Mouse (Mus musculus) heart, adult 18-20 months (tissue): ENCODE measurements around the gene Fam198a. TPM values are rescaled to one million over a fixed set of nuclear protein-coding genes. Genes with fewer than 3 reads are reported as not detected.
"Not testable (repeated sequence)": the region's sequence is repeated elsewhere in the genome, so short reads cannot be mapped to it uniquely, and the experiment has no call there.

Source experiments
- DNase-seq, 2 experiments: peaks; one replicate each; pipeline ENCODE4 v3.0.0; 2021 to 2022; ENCODE audit warnings: mixed read lengths in 1 of 2
- total RNA-seq, 2 experiments: library from RNA; stranded (reverse); gene quantifications; 2 replicates each; pipeline ENCODE4 v1.2.3; 2021

Fam198a gene
- total RNA-seq, 2 experiments from 2014 or later, result 0.26 to 0.47 TPM

DNA sequence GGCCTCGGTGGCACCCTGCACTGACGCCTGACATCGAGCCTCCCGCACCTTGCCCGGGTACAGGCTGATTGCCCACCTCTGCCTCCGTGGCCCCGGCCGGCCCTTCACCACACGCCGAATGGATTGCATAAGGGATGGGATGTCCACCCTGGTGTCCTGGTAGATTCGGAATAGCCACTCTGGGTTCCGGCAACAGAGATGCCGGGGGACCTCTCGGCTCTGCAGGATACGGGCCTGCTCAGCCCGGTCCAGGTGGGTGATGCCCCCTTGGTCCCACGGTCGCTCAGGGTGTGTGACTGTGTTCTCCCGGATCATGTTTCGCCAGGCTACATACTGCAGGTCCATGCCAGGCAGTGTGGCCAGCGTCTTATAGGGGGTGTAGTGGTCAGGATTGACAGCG, 31.4 kb downstream of the Fam198a start:
- no peak for DNase-seq

- DNase-seq, result no peak
Observed at GRCm38 (mm10) chr9:121982665-121983064, 31.9 kb downstream of the Fam198a start.

DNA sequence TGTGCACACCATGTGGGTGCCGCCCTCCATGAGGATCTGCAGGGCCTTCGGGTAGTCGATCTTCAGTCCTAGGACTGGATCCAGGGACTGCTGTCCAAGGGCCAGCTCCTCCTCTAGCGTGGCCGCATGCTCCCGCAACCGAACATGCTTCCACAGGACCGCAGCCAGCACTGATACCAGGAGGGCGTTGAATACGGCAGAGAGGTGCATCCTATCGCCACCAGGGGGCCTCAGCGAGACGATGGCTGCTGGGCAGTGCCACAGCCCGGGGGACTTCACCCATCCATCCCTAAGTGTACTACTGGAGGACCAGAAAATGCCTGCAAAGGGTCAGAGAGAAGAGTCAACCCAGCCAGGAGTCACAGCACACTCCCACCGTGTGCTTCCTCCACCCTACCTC, 32.7 kb downstream of the Fam198a start:
- DNase-seq, result peak; percentile 69 to 85

DNA sequence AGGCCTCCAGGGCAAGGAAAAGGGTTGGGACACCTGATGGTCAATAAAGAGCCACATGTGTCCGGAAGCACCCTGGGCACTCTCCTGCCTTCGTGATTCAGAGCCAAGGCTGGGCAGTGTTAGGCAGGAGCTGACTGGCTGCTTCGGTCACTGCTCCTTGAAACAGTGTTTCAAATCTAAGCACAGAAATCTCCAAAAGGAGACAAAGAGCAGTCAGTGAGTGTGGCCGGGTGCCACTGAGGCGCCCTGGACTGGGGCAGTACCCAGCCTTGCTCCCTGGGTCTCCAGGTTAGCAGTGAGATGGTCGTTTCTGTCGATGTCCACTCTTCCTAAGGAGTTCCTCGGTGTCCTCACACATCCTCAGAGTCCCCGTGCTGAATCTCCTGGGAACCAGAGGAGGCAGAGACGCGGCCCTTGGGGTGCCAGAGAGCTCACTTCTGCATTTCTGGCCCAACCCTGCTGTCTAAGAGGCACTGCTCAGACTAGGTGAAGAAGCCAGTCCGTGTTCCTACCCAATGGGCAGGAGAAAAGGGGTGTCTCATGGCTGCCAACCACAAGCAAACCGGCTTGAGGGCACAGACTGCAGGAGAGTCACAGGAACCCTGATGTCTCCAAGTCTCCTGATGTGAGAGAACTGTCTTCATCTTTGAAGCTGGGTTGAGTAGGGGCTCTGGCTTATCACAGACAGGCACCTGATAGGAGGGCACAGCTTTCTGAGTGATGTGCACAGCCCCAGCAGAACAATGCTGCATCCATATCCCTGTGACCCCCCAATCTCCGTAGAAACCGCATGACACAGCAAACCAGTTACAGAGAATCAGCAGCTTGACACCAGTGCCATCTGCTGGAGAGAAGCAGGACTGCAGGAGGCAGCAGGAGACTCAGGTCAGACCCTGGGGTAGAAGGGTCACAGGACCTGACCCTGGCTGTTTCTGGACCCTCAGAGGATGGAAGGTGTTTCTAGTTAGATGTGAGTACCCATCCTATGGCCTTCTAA, 34.0 kb downstream of the Fam198a start:
- DNase-seq, result peak; percentile 62 to 89

DNA sequence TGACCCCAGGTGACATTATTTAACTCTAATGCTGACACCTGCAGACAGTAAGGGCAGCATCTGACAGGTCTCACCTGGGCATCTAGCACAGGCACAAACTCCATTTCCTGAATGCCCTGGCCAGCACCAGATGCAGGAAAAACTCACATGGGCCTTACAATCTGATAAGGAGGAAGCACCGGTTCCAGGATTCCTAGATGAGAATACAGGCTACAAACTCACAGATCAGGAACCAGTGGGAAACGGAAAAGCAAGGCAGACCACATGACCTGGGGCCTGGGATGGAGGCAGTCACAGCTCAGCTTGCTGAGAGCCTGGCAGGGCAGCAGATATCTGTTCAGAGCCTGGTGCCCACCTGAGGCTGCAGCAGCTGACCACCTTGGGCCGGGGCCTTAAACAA, 38.1 kb downstream of the Fam198a start:
- no peak for DNase-seq

DNA sequence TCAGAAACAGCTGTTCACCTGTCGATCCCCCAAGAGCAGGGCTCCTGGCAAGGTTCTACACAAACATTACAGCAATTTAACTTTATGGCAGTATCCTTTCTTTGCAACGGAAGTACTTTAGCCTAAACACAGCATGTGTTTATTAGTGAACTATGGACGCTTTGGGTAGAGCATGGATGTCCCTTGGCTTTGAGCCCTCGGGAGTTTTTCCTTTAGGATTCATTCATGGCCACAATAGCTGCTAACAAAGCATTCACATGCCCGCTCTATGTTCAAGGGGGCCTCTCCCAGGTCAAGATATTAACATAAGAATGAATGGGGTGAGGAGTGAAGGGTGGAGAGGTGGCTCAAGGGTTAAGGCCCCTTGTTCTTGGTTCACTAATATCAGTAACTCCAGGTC, 38.7 kb downstream of the Fam198a start:
- DNase-seq, result no peak

DNA sequence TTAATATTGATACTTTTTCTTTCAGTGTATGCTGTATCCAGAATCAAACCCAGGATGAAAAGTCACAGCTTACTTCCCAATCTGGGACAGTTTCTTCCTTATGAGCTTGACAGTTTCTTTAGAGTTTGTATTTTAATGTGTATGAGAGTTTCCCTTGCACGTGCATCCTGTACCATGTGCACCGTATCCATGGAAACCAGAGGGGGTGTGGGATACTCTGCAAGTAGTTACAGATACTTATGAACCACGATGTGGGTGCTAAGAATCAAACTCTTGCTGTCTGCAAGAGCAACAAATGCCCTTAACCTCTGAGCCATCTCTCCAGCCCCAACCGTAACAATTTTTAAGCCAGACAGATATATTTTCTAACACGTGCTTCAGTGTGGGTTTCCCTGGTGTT, 40.3 kb downstream of the Fam198a start:
- DNase-seq, result no peak

GRCm38 (mm10) chr9:121993047-121993446, 42.3 kb downstream of the Fam198a start:
- no peak for DNase-seq

GRCm38 (mm10) chr9:121995077-121995476, 44.3 kb downstream of the Fam198a start:
- no peak for DNase-seq

GRCm38 (mm10) chr9:121995508-121996131, 44.8 kb downstream of the Fam198a start:
- peak; percentile 88 to 93 for DNase-seq

DNA sequence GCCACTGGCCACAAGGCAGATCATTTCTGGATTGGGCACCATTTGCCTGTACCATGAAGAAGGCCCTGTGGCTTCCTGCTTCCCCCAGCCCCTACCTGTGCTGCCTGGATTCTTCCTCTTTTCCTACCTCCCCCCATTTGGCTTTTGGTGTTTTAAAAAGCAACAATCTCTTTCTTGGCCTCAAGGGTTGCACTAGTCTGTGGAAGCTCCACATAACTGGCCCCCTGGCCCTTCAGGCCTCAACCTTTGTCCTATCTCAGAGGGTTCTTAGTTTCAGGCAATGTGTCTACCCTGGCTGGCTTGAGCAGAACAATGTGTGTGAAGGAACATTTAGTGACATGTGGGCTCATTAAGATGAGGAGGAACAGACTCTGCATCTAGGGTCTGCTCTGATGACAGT, 46.2 kb downstream of the Fam198a start, which contains the start of gene Pomgnt2:
Gene Pomgnt2, minus strand, starts transcription at position 101 of the 400 bp plus-strand sequence.
- no peak for DNase-seq

GRCm38 (mm10) chr9:121997978-121998377, 47.2 kb downstream of the Fam198a start:
- no peak for DNase-seq

- DNase-seq, result no peak
Observed at GRCm38 (mm10) chr9:122006175-122006574, 55.4 kb downstream of the Fam198a start.

DNA sequence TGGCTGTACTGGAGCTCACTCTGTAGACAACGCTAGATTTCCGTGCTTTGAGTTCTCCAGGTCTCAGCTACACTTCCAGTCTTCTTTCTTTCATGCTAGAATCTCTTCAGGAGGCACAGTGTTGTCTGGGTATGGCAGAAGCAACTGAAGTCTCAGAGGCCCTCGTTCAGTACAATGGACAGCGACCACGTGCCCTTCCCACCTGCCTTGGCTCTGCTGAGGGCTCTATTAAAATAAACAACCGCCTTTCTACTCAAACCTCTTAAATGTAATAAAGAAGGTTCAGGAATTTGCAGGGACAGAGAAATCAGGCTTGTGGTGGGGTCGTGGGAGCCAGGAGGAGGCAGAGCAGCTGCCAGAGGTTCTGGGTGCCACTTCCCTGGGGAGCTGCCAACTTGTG, 55.8 kb downstream of the Fam198a start:
- peak in 1 of 2 experiments; percentile 46 for DNase-seq

DNA sequence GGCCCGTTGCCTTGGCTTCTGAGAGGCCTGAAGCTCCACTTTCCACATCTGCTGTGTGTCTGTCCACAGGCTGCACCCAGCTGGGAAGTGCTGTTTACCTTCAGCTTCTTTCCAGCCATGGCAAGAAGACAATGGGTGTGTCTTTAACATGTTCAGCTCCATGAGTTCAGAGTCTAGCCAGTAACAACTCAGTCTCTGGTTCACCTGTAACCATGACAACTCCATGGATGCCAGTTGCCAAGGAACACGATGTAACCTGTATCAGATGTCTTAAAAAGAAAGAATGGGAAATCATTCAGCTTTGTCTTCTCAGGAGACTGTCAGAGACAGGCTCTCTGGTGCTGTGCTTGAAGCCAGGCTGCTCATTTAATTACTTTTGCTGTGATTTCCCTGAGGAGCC, 58.1 kb downstream of the Fam198a start:
- peak in 1 of 2 experiments; percentile 31 for DNase-seq

GRCm38 (mm10) chr9:122010751-122011150, 60.0 kb downstream of the Fam198a start:
- DNase-seq, result no peak

DNA sequence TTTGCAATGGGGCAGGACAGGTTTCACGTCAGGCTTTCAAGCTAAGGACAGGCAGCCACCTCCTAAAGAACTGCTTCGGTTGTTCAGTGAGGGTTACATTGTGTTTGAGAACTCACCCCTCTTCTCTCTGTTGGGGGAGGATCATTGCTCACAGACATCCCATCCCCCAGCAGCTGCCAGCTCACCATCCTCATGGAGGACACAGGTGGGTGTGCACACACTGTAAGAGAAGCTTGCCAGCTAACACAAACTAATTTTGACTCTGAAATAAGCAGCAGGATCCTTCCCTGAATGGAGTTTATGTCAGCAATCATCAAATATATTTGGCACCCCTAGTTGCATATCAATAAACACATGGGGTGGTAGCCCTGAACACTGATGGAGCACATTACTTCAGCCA, 62.0 kb downstream of the Fam198a start:
- DNase-seq, result no peak

- DNase-seq, result no peak
Observed at GRCm38 (mm10) chr9:122013629-122014028, 62.8 kb downstream of the Fam198a start.

DNA sequence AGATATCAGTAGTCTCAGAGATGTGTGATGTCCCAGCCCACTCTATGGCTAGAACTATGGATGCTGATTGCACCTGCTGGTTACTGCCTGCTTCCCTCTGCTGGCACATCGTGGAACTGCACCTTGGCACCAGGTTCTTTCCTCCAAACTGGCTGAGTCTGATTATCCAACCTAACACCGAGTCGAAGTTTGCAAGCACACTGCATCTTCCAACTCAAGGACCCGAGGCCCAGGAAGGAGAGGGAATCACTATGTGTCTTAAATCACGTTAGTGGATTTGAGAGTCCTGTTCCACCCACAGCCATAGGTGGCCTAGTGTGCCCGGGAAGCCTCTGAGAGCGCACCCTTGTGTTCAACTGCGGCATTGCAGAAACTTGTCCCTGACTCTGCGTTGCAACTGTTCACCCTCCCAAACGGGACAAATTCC, 63.5 kb downstream of the Fam198a start:
- peak; percentile 76 to 92 for DNase-seq

- DNase-seq, result no peak
Observed at GRCm38 (mm10) chr9:122018079-122018478, 67.3 kb downstream of the Fam198a start.

GRCm38 (mm10) chr9:122018782-122019395, 68.1 kb downstream of the Fam198a start:
- peak; percentile 81 to 83 for DNase-seq

- no peak for DNase-seq
Observed at GRCm38 (mm10) chr9:122020321-122020720, 69.5 kb downstream of the Fam198a start.

DNA sequence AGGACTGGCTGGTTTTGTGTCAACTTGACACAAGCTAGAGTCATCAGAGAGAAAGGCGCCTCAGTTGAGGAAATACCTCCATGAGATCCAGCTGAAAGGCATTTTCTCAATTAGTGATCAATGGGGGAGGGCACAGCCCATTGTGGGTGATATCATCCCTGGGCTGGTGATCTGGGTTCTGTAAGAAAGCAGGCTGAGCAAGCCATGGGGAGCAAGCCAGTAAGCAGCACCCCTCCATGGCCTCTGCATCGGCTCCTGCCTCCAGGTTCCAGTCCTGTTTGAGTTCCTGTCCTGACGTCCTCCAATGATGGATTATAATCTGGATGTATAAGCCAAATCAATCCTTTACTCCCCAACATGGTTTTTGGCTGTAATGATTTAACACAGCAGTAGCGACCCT, 70.4 kb downstream of the Fam198a start:
- not testable (repeated sequence) for DNase-seq
